Mouse (Mus musculus): ENCODE results near the gene Cyp27b1. TPM values are rescaled to one million over a fixed set of nuclear protein-coding genes. Genes with fewer than 3 reads are reported as not detected.
A peak's percentile ranks its signal among the peaks of the same experiment; 100 is the strongest.

Gene Cyp27b1
- under 1 TPM in 1 of 2 experiments, not detected in 1; 0.11 TPM for total RNA-seq (2021)
- long read RNA-seq, experiment 1, result 0 reads
- long read RNA-seq, experiment 2, result 0 reads

GRCm38 (mm10) chr10:127047954-127048353 lies at the start of gene Cyp27b1:
Cyp27b1 (plus strand) TSS chr10:127048250.
- H3K27ac ChIP-seq, result no peak within 1 kb of the TSS

GRCm38 (mm10) chr10:127000529-127000928 lies 47.5 kb upstream of the Cyp27b1 start, which contains the start of gene Avil:
Avil (plus strand) TSS chr10:127000709.
- Histone ChIP-seq H3K4me3 (no peak within 1 kb of the TSS), H3K27ac (no peak within 1 kb of the TSS)
- DNase-seq, result no peak
- no peak for TF ChIP-seq CTCF (IDR thresholded peaks at IDR 0.05)
- intact Hi-C loops (cut with DNase I), result no loop called here

More at GRCm38 (mm10) chr10:127047954-127048353, at the start of gene Cyp27b1:
- intact Hi-C loops (cut with DNase I), result no loop called here
- no peak for TF ChIP-seq CTCF (IDR thresholded peaks at IDR 0.05)
- peak within 1 kb of the TSS; percentile 55 for H3K4me3 ChIP-seq
- DNase-seq, result no peak

GRCm38 (mm10) chr10:127001297-127001696 lies 46.8 kb upstream of the Cyp27b1 start:
- intact Hi-C loops (cut with DNase I), result no loop called here
- Histone ChIP-seq H3K27ac (no peak overlapping the region), H3K4me3 (no peak overlapping the region)
- no peak for TF ChIP-seq CTCF (IDR thresholded peaks at IDR 0.05)
- no peak for DNase-seq

- DNase-seq, result no peak
- intact Hi-C loops (cut with DNase I), result no loop called here
- H3K4me3 ChIP-seq, result no peak overlapping the region
- H3K27ac ChIP-seq, result no peak overlapping the region
- TF ChIP-seq CTCF (IDR thresholded peaks at IDR 0.05), result no peak
Observed at GRCm38 (mm10) chr10:127002056-127002455, 46.0 kb upstream of the Cyp27b1 start.

- no peak for TF ChIP-seq CTCF (IDR thresholded peaks at IDR 0.05)
- Histone ChIP-seq H3K4me3 (no peak overlapping the region), H3K27ac (no peak overlapping the region)
- intact Hi-C loops (cut with DNase I), result no loop called here
- no peak for DNase-seq
Observed at GRCm38 (mm10) chr10:127002765-127003164, 45.3 kb upstream of the Cyp27b1 start.

DNA sequence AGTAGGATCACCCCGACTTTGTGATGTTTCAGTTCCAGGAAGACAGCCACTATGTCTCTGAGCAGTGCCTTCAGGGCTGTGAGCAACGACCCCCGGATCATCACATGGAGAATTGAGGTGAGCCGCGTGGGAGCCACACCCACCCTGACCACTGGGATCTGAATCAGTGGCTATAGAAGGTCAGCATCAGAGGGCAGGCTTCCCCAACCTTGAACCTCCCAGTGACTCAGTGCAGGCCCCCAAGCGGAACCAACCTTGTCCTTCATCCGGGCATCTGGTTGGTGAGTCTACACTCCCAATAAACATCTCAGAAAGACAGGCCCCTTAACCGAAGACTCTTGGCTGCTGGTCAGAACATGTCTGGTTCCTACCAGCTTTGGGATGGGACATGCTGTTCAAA lies 44.7 kb upstream of the Cyp27b1 start:
- no peak overlapping the region for H3K4me3 ChIP-seq
- intact Hi-C loops (cut with DNase I), result no loop called here
- DNase-seq, result no peak
- H3K27ac ChIP-seq, result no peak overlapping the region
- no peak for TF ChIP-seq CTCF (IDR thresholded peaks at IDR 0.05)

GRCm38 (mm10) chr10:127003806-127004205 lies 44.2 kb upstream of the Cyp27b1 start:
- no peak for DNase-seq
- no peak overlapping the region for H3K4me3 ChIP-seq
- intact Hi-C loops (cut with DNase I), result no loop called here
- TF ChIP-seq CTCF (IDR thresholded peaks at IDR 0.05), result no peak
- no peak overlapping the region for H3K27ac ChIP-seq

GRCm38 (mm10) chr10:127016488-127016887 lies 31.6 kb upstream of the Cyp27b1 start:
- no peak overlapping the region for H3K4me3 ChIP-seq
- DNase-seq, result no peak

GRCm38 (mm10) chr10:127017071-127017470 lies 31.0 kb upstream of the Cyp27b1 start:
- no peak overlapping the region for H3K4me3 ChIP-seq
- no peak for DNase-seq
- intact Hi-C loops (cut with DNase I), result no loop called here
- no peak for TF ChIP-seq CTCF (IDR thresholded peaks at IDR 0.05)
- H3K27ac ChIP-seq, result no peak overlapping the region

More at GRCm38 (mm10) chr10:127016488-127016887, 31.6 kb upstream of the Cyp27b1 start:
- intact Hi-C loops (cut with DNase I), result no loop called here
- TF ChIP-seq CTCF (IDR thresholded peaks at IDR 0.05), result peak; percentile 49
- no peak overlapping the region for H3K27ac ChIP-seq

DNA sequence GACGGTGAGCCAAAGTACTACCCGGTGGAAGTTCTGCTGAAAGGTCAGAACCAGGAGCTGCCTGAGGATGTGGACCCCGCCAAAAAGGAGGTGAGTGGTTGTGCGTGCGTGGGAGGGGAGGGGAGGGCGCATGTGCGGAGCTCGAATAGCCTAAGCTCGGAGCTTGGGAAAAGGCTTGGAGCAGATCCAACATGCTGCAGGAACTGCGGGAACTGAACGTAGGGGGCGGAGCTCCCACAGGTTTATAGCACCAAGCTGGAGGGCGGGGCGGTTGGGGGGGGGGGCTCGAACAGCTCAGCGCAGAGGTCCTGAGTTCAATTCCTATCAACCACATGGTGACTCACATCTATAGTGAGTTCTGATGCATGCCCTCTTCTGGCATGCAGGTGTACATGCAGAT lies 29.6 kb upstream of the Cyp27b1 start:
- Histone ChIP-seq H3K27ac (no peak overlapping the region), H3K4me3 (no peak overlapping the region)
- TF ChIP-seq CTCF (IDR thresholded peaks at IDR 0.05), result no peak
- DNase-seq, result no peak
- intact Hi-C loops (cut with DNase I), result no loop called here

DNA sequence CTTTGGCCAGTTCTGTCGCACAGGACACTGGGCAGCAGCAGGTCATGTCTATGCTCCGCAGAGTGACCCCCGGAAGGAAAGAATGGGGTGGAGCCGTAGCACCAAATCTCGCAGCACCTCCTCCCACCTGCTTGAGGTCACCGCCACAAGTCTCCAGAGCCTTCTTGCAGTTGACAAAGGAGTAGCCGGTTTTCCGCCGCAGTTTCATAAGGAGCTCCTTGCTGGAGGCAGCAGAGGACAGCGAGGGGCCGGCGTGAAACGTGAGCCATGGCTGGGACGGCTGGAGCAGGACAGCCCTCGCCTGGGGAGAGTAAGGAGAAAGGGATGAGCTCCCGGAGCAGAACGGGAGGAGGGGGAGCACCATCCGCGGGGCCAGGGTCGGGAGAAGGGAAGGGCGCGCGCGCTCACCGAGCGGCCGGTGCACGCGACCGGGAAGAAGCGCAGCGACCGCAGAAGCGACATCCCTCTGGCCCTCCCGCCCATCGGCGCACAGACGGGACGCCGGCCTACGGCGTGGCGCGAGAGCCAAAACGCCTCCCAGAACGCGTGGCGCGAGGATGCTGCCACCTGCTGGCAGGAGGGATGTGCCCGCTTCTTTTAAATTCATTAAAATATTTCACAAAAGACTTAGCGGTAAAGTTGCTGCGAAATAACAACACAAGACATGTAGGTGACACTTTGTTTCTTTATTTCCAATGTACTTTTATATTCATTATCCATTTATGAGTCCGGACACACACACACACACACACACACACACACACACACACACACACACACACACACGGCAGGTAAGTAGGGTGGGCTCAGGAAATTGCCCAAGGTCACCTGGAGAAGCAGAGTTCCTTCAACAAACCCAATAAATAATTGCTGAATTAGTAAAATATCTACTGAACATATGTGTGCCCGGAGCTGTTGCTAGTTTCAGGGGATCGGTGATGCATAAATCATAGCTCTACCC lies 17.4 kb upstream of the Cyp27b1 start, which contains the start of gene Tsfm:
Tsfm (minus strand) TSS at position 505 of the 961 bp plus-strand sequence.
- Histone ChIP-seq H3K27ac (peak within 1 kb of the TSS; percentile 90), H3K4me3 (peak within 1 kb of the TSS; percentile 98)
- DNase-seq, result peak; percentile 96
- intact Hi-C loops (cut with DNase I), result loop anchor here (1.0 to 2.0 kb wide), 2 partner anchors 44 to 111 kb away; no protein-coding TSS in a partner anchor
- TF ChIP-seq CTCF (IDR thresholded peaks at IDR 0.05), result no peak; the same call in none of the 2 replicates

GRCm38 (mm10) chr10:127033301-127033741 lies 14.7 kb upstream of the Cyp27b1 start:
- TF ChIP-seq CTCF (IDR thresholded peaks at IDR 0.05), result no peak
- Histone ChIP-seq H3K4me3 (no peak overlapping the region), H3K27ac (no peak overlapping the region)
- intact Hi-C loops (cut with DNase I), result no loop called here
- DNase-seq, result no peak

- no peak for TF ChIP-seq CTCF (IDR thresholded peaks at IDR 0.05)
- intact Hi-C loops (cut with DNase I), result no loop called here
- H3K4me3 ChIP-seq, result no peak overlapping the region
- DNase-seq, result no peak
- no peak overlapping the region for H3K27ac ChIP-seq
Observed at GRCm38 (mm10) chr10:127036273-127036672, 11.8 kb upstream of the Cyp27b1 start.
